In the genomic region with DNA sequence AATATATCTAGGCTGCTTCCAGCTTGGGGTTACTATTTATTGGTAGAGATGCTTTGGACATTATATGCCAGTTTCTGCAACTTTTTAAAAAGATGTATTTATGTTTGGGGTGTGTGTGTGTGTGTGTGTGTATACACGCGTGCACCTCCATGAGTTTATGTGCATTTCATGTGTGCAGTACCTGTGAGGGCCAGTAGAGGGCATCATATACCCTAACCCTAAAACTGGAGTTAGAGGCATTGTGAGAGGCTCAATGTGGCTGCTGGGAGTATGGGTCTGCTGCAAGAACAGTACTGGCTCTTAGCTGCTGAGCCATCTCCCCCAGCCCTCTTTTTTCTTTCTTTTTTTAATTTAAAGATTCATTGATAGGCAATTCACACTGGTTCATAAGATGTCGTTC, we compare ENCODE assay signal across 17 mouse cellular contexts. TPM values are rescaled to one million over a fixed set of nuclear protein-coding genes. Genes with fewer than 3 reads are reported as not detected.
A peak's percentile ranks its signal among the peaks of the same experiment; 100 is the strongest.
DNase-seq lines count a peak whose midpoint lies in the region; ATAC-seq and TF ChIP-seq lines count a peak whose summit lies in the region.
"Had no signal": no experiment of that assay in that cellular context is flagged by ENCODE, and none has a peak within 500 bp of the region (broad histone marks: within the 10 kb centered on the region; RNA-seq: fewer than 3 reads in every experiment).

No protein-coding gene starts in this region.

- no peaks in the 10 kb centered on the region; the same call in 1 of the 2 replicates for H3K27me3 ChIP-seq in cerebellum, adult 2 months (ENCODE audit: control insufficient read depth, insufficient read depth, low read length)
- no peaks in the 10 kb centered on the region for H3K27me3 ChIP-seq in kidney, adult 2 months (replicated peaks; ENCODE audit: control insufficient read depth, insufficient read depth, low read length)
- H3K27me3 ChIP-seq in lung, postnatal 0 days (replicated peaks; ENCODE audit: insufficient read depth, low read length), result no peaks in the 10 kb centered on the region
- no peaks in the 10 kb centered on the region for H3K27me3 ChIP-seq in small intestine, adult 2 months (ENCODE audit: control insufficient read depth, insufficient read depth, low read length)
- H3K27me3 ChIP-seq: liver, embryonic 13.5 days had no signal

- peak; percentile 13; the same call in 1 of the 2 replicates for TF ChIP-seq CTCF in cerebellum, adult 2 months (IDR thresholded peaks at IDR 0.05; ENCODE audit: borderline replicate concordance, insufficient read depth, low read depth, low read length)
- TF ChIP-seq CTCF in kidney, adult 2 months (conservative IDR thresholded peaks at IDR 0.05; ENCODE audit: insufficient read depth, insufficient read length, low read depth, low read length), result 0 out of 2 replicates have a peak, but pooled peaks have one; percentile 33
- peak; percentile 41 for TF ChIP-seq CTCF in lung, postnatal 0 days (IDR thresholded peaks at IDR 0.05)
- peak; percentile 46; the same call in 1 of the 2 replicates for TF ChIP-seq CTCF in small intestine, adult 2 months (IDR thresholded peaks at IDR 0.05; ENCODE audit: extremely low read depth, insufficient read length, insufficient replicate concordance, low read depth, low read length)

- H3K4me3 ChIP-seq in cerebellum, adult 2 months (replicated peaks; ENCODE audit: insufficient read depth, low read depth, low read length), result no peak overlapping the region
- H3K4me3 ChIP-seq in kidney, adult 2 months (ENCODE audit: insufficient read depth, low read depth, low read length), result no peak overlapping the region
- no peak overlapping the region for H3K4me3 ChIP-seq in lung, postnatal 0 days (ENCODE audit: low read depth, low read length)
- H3K4me3 ChIP-seq in small intestine, adult 2 months (ENCODE audit: low read depth, low read length), result no peak overlapping the region
- H3K4me3 ChIP-seq: liver, embryonic 13.5 days had no signal

- H3K36me3 ChIP-seq in kidney, adult 2 months (ENCODE audit: control insufficient read depth, insufficient read depth, low read length), result peaks cover 2% of the 10 kb centered on the region; the same call in 1 of the 2 replicates
- no peaks in the 10 kb centered on the region for H3K36me3 ChIP-seq in lung, postnatal 0 days (ENCODE audit: insufficient read depth, low read length)
- peaks cover 6% of the 10 kb centered on the region; the same call in 1 of the 2 replicates for H3K36me3 ChIP-seq in small intestine, adult 2 months (ENCODE audit: control insufficient read depth, insufficient read depth, low read length)

- 0 out of 2 replicates have a peak, but pooled peaks cover 3% of the 10 kb centered on the region for H3K9me3 ChIP-seq in lung, postnatal 0 days (ENCODE audit: low read length)

- intact Hi-C loops in left cerebral cortex, postnatal 25 days (cut with DNase I), result no loop called here

- no peaks in the 10 kb centered on the region for H3K4me1 ChIP-seq in cerebellum, adult 2 months (ENCODE audit: control insufficient read depth, insufficient read depth, low read length)
- H3K4me1 ChIP-seq in kidney, adult 2 months (ENCODE audit: control insufficient read depth, insufficient read depth, low read length), result peaks cover 11% of the 10 kb centered on the region
- H3K4me1 ChIP-seq in lung, postnatal 0 days (ENCODE audit: insufficient read depth, low read depth, low read length), result no peaks in the 10 kb centered on the region
- peaks cover 11% of the 10 kb centered on the region; the same call in 1 of the 2 replicates for H3K4me1 ChIP-seq in small intestine, adult 2 months (ENCODE audit: control insufficient read depth, insufficient read depth, insufficient read length, low read length)

- no peak for TF ChIP-seq POLR2A in cerebellum, adult 2 months (IDR thresholded peaks at IDR 0.05; ENCODE audit: borderline replicate concordance, insufficient read depth, low read length)
- no peak for TF ChIP-seq POLR2A in kidney, adult 2 months (IDR thresholded peaks at IDR 0.05; ENCODE audit: low read depth, low read length)
- no peak for TF ChIP-seq POLR2A in small intestine, adult 2 months (IDR thresholded peaks at IDR 0.05; ENCODE audit: low read depth, low read length)

- no peak for DNase-seq in cerebellum, adult 2 months
- DNase-seq in cerebellum, postnatal 4 days (ENCODE audit: low spot score in 2 of 2), result no peak
- no peak for DNase-seq in kidney, adult 2 months
- no peak for DNase-seq in kidney, postnatal 10 days
- no peak for DNase-seq in lung, postnatal 0 days (ENCODE audit: low spot score)
- no peak for DNase-seq in lung, postnatal 36 days
- no peak for DNase-seq in left cerebral cortex, postnatal 25 days (ENCODE audit: low spot score in 2 of 2)
- DNase-seq: adrenal gland, postnatal 36 days; cerebellum, adult 9-10 months; kidney, postnatal 25 days; layer of hippocampus, adult 9-11 months; liver, embryonic 13.5 days; thymus, adult 18-20 months had no signal

- no peak overlapping the region for H3K9ac ChIP-seq in lung, postnatal 0 days (replicated peaks; ENCODE audit: low read depth)
- H3K9ac ChIP-seq: liver, embryonic 13.5 days had no signal

- no peak for TF ChIP-seq EP300 in lung, postnatal 0 days (IDR thresholded peaks at IDR 0.05)

- H3K4me2 ChIP-seq in lung, postnatal 0 days (replicated peaks; ENCODE audit: low read depth, low read length), result no peak overlapping the region
- H3K4me2 ChIP-seq: liver, embryonic 13.5 days had no signal

- WGBS in cerebellum, adult 2 months, result 98% methylated on average over 3 of the region's 3 CpGs
- WGBS in kidney, adult 2 months, result 96% methylated on average over 3 of the region's 3 CpGs
- WGBS in lung, postnatal 0 days, result 93% methylated on average over 3 of the region's 3 CpGs
- WGBS in small intestine, adult 2 months, result 97% methylated on average over 3 of the region's 3 CpGs

- no peak for ATAC-seq in lung, postnatal 0 days
- ATAC-seq: CD4-positive, CD25-positive, alpha-beta regulatory T cell, adult 4 months; intestine, embryonic 16.5 days had no signal

- no peak overlapping the region for H3K27ac ChIP-seq in cerebellum, adult 2 months (ENCODE audit: insufficient read depth, low read length)
- H3K27ac ChIP-seq in kidney, adult 2 months (ENCODE audit: insufficient read depth, low read depth, low read length), result no peak overlapping the region
- no peak overlapping the region for H3K27ac ChIP-seq in lung, postnatal 0 days (ENCODE audit: low read length)
- no peak overlapping the region for H3K27ac ChIP-seq in small intestine, adult 2 months (ENCODE audit: insufficient read depth, low read depth, low read length)
- H3K27ac ChIP-seq: liver, embryonic 13.5 days had no signal

RNA-seq across cellular contexts. Expression of a gene that starts 23.0 kb away (rescaled TPM):
- 1.1 and 1.5 TPM in 2 replicates for polyA plus RNA-seq in cerebellum, adult 2 months (2012; rRNA removed)
- polyA plus RNA-seq in kidney, adult 2 months (2012; rRNA removed), result 31.3 and 32.5 TPM in 2 replicates
- polyA plus RNA-seq in lung, postnatal 0 days (2015; fragmentation: Nextera tagmentation; extraction: Ambion mirVana), result 5.1 and 5.2 TPM in 2 replicates
- polyA plus RNA-seq in small intestine, adult 2 months (2012; rRNA removed), result 3.7 and 7.2 TPM in 2 replicates
- 1 to 10 TPM; 3.3 to 4.2 TPM for total RNA-seq in left cerebral cortex, postnatal 25 days (2021)
- total RNA-seq: monocyte, adult 5-6 weeks had no signal

RNA-seq across cellular contexts. Expression of a gene that starts 53.7 kb away (rescaled TPM):
- 21.6 and 24.1 TPM in 2 replicates for polyA plus RNA-seq in cerebellum, adult 2 months (2012; rRNA removed)
- polyA plus RNA-seq in kidney, adult 2 months (2012; rRNA removed), result 51.4 and 60.7 TPM in 2 replicates
- 46.8 and 48.3 TPM in 2 replicates for polyA plus RNA-seq in lung, postnatal 0 days (2015; fragmentation: Nextera tagmentation; extraction: Ambion mirVana)
- polyA plus RNA-seq in small intestine, adult 2 months (2012; rRNA removed), result 21.4 and 27.4 TPM in 2 replicates
- total RNA-seq in left cerebral cortex, postnatal 25 days (2021), result 10 to 100 TPM; 21.4 to 22.6 TPM
